Mouse (Mus musculus) stomach, postnatal 0 days (tissue): ENCODE results near the gene Atl3.

Experiments used
- CTCF ChIP-seq: IDR thresholded peaks from 2 replicates; pipeline ENCODE4 v1.5.1; 2016; ENCODE audit warnings: antibody characterized with exemption, low read depth, mild to moderate bottlenecking, moderate library complexity
- EP300 ChIP-seq: optimal IDR thresholded peaks from 2 replicates; pipeline ENCODE3; 2016; ENCODE audit warnings: antibody characterized with exemption

- no peak for TF ChIP-seq EP300
- TF ChIP-seq CTCF = no peak
Observed at GRCm38 (mm10) chr19:7551550-7552300, 57.9 kb downstream of the Atl3 start.
